Mouse (Mus musculus) testis, adult 2 months (tissue): Measurements from ENCODE around the gene Spata5.

Experiments used
- CTCF ChIP-seq: fragments of 200-500 bp; IDR thresholded peaks from 2 replicates; pipeline ENCODE4 v1.5.1; 2012; ENCODE audit warnings: low read depth, mild to moderate bottlenecking, inconsistent platforms, low read length, moderate library complexity; ENCODE audit not compliant: control insufficient read depth, insufficient read depth, insufficient replicate concordance
- POLR2A ChIP-seq: fragments of 200-500 bp; IDR thresholded peaks from 2 replicates; pipeline ENCODE4 v1.6.1; 2012; ENCODE audit warnings: low read depth, mild to moderate bottlenecking, inconsistent platforms, low read length, moderate library complexity; ENCODE audit not compliant: control insufficient read depth

GRCm38 (mm10) chr3:37515485-37515884 lies 95.8 kb downstream of the Spata5 start:
- TF ChIP-seq CTCF = peak; percentile 70; the same call in 1 of the 2 replicates
- no peak for TF ChIP-seq POLR2A
